ENCODE assay signal across 7 mouse cellular contexts in genomic region chr6:32780602-32781001, GRCm38 (mm10).
DNase-seq lines count a peak whose midpoint lies in the region; ATAC-seq and TF ChIP-seq lines count a peak whose summit lies in the region.

No protein-coding gene starts in this region.

- WGBS in limb, embryonic 10.5 days = 30% methylated on average over 11 of the region's 11 CpGs
- WGBS in stomach, postnatal 0 days = 14% methylated on average over 11 of the region's 11 CpGs

- H3K36me3 ChIP-seq in testis, adult 2 months (ENCODE audit: control insufficient read depth, insufficient read depth, low read length) = no peaks in the 10 kb centered on the region
- H3K36me3 ChIP-seq in limb, embryonic 10.5 days = no peaks in the 10 kb centered on the region
- no peaks in the 10 kb centered on the region for H3K36me3 ChIP-seq in stomach, postnatal 0 days (ENCODE audit: control insufficient read depth, insufficient read depth, low read length)

- TF ChIP-seq EP300 in stomach, postnatal 0 days (optimal IDR thresholded peaks at IDR 0.05) = no peak

- peak overlapping the region; percentile 27; the same call in 1 of the 2 replicates for H3K4me2 ChIP-seq in stomach, postnatal 0 days (replicated peaks; ENCODE audit: low read depth)

- H3K27me3 ChIP-seq in testis, adult 2 months (ENCODE audit: control insufficient read depth, insufficient read depth, low read length) = no peaks in the 10 kb centered on the region
- peaks cover 4% of the 10 kb centered on the region; the same call in 1 of the 2 replicates for H3K27me3 ChIP-seq in limb, embryonic 10.5 days (ENCODE audit: low read depth, poor library complexity, severe bottlenecking)
- no peaks in the 10 kb centered on the region for H3K27me3 ChIP-seq in stomach, postnatal 0 days (ENCODE audit: control insufficient read depth, insufficient read depth, low read length)

- no peak overlapping the region for H3K27ac ChIP-seq in testis, adult 2 months (ENCODE audit: control insufficient read depth, insufficient read depth, low read depth, low read length)
- H3K27ac ChIP-seq in limb, embryonic 10.5 days = peak overlapping the region; percentile 72
- no peak overlapping the region for H3K27ac ChIP-seq in stomach, postnatal 0 days (replicated peaks)

- H3K9me3 ChIP-seq in limb, embryonic 10.5 days (replicated peaks) = no peaks in the 10 kb centered on the region
- no peaks in the 10 kb centered on the region for H3K9me3 ChIP-seq in stomach, postnatal 0 days (ENCODE audit: control insufficient read depth, low read length)

- no peak for DNase-seq in testis, postnatal 10 days (ENCODE audit: low spot score)
- peak; percentile 54 to 55 for DNase-seq in frontal cortex, postnatal 10 days (ENCODE audit: low spot score in 2 of 2)
- DNase-seq in kidney, adult 8-10 months = peak; percentile 27 to 55
- DNase-seq in limb, embryonic 10.5 days (ENCODE audit: low spot score) = no peak
- no peak for DNase-seq in stomach, postnatal 0 days (ENCODE audit: low spot score)

- no peak for TF ChIP-seq CTCF in testis, adult 2 months (IDR thresholded peaks at IDR 0.05; ENCODE audit: control insufficient read depth, insufficient read depth, insufficient replicate concordance, low read depth, low read length)
- no peak for TF ChIP-seq CTCF in stomach, postnatal 0 days (IDR thresholded peaks at IDR 0.05; ENCODE audit: low read depth)

- no peak for TF ChIP-seq POLR2A in testis, adult 2 months (IDR thresholded peaks at IDR 0.05; ENCODE audit: control insufficient read depth, low read depth, low read length)

- no peak for ATAC-seq in stomach, postnatal 0 days (ENCODE audit: low FRiP score, low TSS enrichment)
- no peak for ATAC-seq in erythroid progenitor cell, adult 5-6 weeks (replicated peaks; ENCODE audit: low FRiP score, poor library complexity, severe bottlenecking)

- H3K4me3 ChIP-seq in testis, adult 2 months (ENCODE audit: control insufficient read depth, low read depth, low read length) = peak overlapping the region; percentile 10
- H3K4me3 ChIP-seq in limb, embryonic 10.5 days = peak overlapping the region; percentile 18
- no peak overlapping the region for H3K4me3 ChIP-seq in stomach, postnatal 0 days (ENCODE audit: low read depth, low read length)

- H3K4me1 ChIP-seq in testis, adult 2 months (ENCODE audit: control insufficient read depth, insufficient read depth, low read length) = peaks cover 7% of the 10 kb centered on the region
- peaks cover 27% of the 10 kb centered on the region for H3K4me1 ChIP-seq in limb, embryonic 10.5 days
- no peaks in the 10 kb centered on the region for H3K4me1 ChIP-seq in stomach, postnatal 0 days (replicated peaks; ENCODE audit: control insufficient read depth, insufficient read depth)

- no peak overlapping the region for H3K9ac ChIP-seq in stomach, postnatal 0 days (ENCODE audit: low read length)

Comparison
In these comparisons a context has a peak if more than half of its experiments do, and no peak if none do; other contexts are left out.
1. DNase-seq: peak in frontal cortex, postnatal 10 days (2 of 2) and kidney, adult 8-10 months (2 of 2); none in testis, postnatal 10 days (single experiment), limb, embryonic 10.5 days (single experiment) and stomach, postnatal 0 days (single experiment).